Mouse (Mus musculus) stomach, postnatal 0 days (tissue): Measurements from ENCODE around the gene Samd4. TPM values are rescaled to one million over a fixed set of nuclear protein-coding genes. Genes with fewer than 3 reads are reported as not detected.

Experiments
- ATAC-seq: fragments of 200-750 bp; cut with Nextera tagmentation; 2 replicates; pipeline ENCODE4 v1.8.0; 2017; ENCODE audit not compliant: low FRiP score, low TSS enrichment
- DNase-seq: peaks from one replicate; pipeline ENCODE4 v3.0.0-alpha.2; 2016; ENCODE audit warnings: low spot score
- H3K27ac ChIP-seq: fragments of 300-500 bp; sonication (generic); replicated peaks from 2 replicates; pipeline ENCODE4 v1.5.1; 2014; ENCODE audit warnings: mild to moderate bottlenecking, control low read depth
- H3K27me3 ChIP-seq: fragments of 300-500 bp; sonication (generic); 2 replicates; pipeline ENCODE4 v1.6.1; 2014; ENCODE audit warnings: low read length; ENCODE audit not compliant: control insufficient read depth, insufficient read depth
- H3K36me3 ChIP-seq: fragments of 300-500 bp; sonication (generic); 2 replicates; pipeline ENCODE4 v1.6.1; 2014; ENCODE audit warnings: low read length, mixed read lengths; ENCODE audit not compliant: control insufficient read depth, insufficient read depth
- H3K4me1 ChIP-seq: fragments of 300-500 bp; sonication (generic); replicated peaks from 2 replicates; pipeline ENCODE4 v1.6.1; 2014; ENCODE audit warnings: antibody characterized with exemption; ENCODE audit not compliant: control insufficient read depth, insufficient read depth
- H3K4me2 ChIP-seq: fragments of 300-500 bp; sonication (generic); replicated peaks from 2 replicates; pipeline ENCODE4 v1.6.1; 2014; ENCODE audit warnings: low read depth, mild to moderate bottlenecking, control low read depth, moderate library complexity
- H3K4me3 ChIP-seq: fragments of 300-500 bp; sonication (generic); 2 replicates; pipeline ENCODE4 v1.5.1; 2014; ENCODE audit warnings: low read depth, low read length, control low read depth
- H3K9ac ChIP-seq: fragments of 300-500 bp; sonication (generic); 2 replicates; pipeline ENCODE4 v1.6.1; 2014; ENCODE audit warnings: mild to moderate bottlenecking, low read length, control low read depth, mixed read lengths
- H3K9me3 ChIP-seq: fragments of 300-500 bp; sonication (generic); 2 replicates; pipeline ENCODE4 v1.6.1; 2016; ENCODE audit warnings: low read length; ENCODE audit not compliant: control insufficient read depth
- CTCF ChIP-seq: IDR thresholded peaks from 2 replicates; pipeline ENCODE4 v1.5.1; 2016; ENCODE audit warnings: antibody characterized with exemption, low read depth, mild to moderate bottlenecking, moderate library complexity
- EP300 ChIP-seq: optimal IDR thresholded peaks from 2 replicates; pipeline ENCODE3; 2016; ENCODE audit warnings: antibody characterized with exemption
- WGBS: fragments of 180-500 bp; shearing (Covaris S2); extraction: QIAGEN DNeasy Blood & Tissue Kit; methylation state at CpG from one replicate; pipeline ENCODE4 v1.1.7; 2014; 5-methylcytosine and 5-hydroxymethylcytosine counted together
- polyA plus RNA-seq: library from polyadenylated mRNA; unstranded; fragments of >200 nt; fragmentation: Nextera tagmentation; extraction: Ambion mirVana; gene quantifications from 2 replicates; pipeline ENCODE4 v1.2.1, GENCODE M21; 2015

Samd4 gene
- polyA plus RNA-seq, 1 experiment from 2014 or later, result 4.1 TPM

DNA sequence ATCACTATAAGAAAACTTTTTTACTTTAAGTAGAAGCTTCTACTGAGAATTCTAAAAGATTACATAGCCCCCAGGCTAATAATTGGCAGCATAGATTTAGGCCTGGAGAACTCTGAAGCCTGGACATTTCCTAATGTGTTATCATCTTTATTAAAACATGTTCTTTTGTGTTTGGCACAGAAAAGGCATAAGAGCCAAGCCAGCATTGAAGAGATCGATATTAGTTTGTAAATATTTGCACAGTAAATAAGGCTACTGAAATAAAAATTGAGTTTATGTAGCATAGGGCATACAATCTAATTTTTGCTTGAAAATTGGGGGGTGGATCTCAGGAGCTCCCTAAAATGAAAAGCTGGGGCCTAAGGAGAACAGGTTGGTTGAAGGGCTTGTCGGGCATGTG lies 77.2 kb downstream of the Samd4 start:
- H3K4me3 ChIP-seq, result no peak overlapping the region
- WGBS, result 62% methylated on average over 2 of the region's 2 CpGs
- TF ChIP-seq EP300 (no peak), CTCF (no peak)

DNA sequence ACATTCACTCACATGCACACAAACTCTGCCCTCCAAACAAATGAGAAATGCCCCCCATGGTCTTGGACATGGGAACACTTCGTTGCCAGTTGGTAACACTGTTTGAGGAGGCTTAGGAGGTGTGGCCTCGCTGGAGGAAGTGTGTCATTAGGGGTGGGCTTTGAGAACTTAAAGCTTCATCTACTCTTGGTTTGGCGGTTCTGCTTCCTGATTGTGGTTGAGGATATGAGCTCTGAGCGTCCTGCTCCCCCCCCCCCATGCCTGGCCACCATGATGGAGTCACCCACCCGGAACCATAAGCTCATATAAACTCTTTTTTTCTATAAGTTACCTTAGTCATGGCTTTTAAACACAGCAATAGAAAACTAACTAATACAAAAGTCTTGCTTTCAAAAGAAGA lies 80.2 kb downstream of the Samd4 start:
- Histone ChIP-seq H3K4me1 (no peaks in the 10 kb centered on the region), H3K9ac (no peak overlapping the region), H3K9me3 (no peaks in the 10 kb centered on the region), H3K36me3 (no peaks in the 10 kb centered on the region), H3K4me2 (no peak overlapping the region), H3K27me3 (no peaks in the 10 kb centered on the region), H3K4me3 (no peak overlapping the region), H3K27ac (no peak overlapping the region)
- no peak for DNase-seq
- no peak for ATAC-seq
- WGBS, result 83% methylated on average over 5 of the region's 5 CpGs
- no peak for TF ChIP-seq EP300
- no peak for TF ChIP-seq CTCF

More for the DNA sequence above, 77.2 kb downstream of the Samd4 start:
- 0 out of 2 replicates have a peak, but pooled peaks cover 2% of the 10 kb centered on the region for H3K4me1 ChIP-seq
- no peak overlapping the region for H3K27ac ChIP-seq
- no peak overlapping the region for H3K4me2 ChIP-seq
- H3K36me3 ChIP-seq, result no peaks in the 10 kb centered on the region
- H3K27me3 ChIP-seq, result no peaks in the 10 kb centered on the region
- H3K9me3 ChIP-seq, result no peaks in the 10 kb centered on the region
- DNase-seq (no peak), ATAC-seq (no peak)
- no peak overlapping the region for H3K9ac ChIP-seq

DNA sequence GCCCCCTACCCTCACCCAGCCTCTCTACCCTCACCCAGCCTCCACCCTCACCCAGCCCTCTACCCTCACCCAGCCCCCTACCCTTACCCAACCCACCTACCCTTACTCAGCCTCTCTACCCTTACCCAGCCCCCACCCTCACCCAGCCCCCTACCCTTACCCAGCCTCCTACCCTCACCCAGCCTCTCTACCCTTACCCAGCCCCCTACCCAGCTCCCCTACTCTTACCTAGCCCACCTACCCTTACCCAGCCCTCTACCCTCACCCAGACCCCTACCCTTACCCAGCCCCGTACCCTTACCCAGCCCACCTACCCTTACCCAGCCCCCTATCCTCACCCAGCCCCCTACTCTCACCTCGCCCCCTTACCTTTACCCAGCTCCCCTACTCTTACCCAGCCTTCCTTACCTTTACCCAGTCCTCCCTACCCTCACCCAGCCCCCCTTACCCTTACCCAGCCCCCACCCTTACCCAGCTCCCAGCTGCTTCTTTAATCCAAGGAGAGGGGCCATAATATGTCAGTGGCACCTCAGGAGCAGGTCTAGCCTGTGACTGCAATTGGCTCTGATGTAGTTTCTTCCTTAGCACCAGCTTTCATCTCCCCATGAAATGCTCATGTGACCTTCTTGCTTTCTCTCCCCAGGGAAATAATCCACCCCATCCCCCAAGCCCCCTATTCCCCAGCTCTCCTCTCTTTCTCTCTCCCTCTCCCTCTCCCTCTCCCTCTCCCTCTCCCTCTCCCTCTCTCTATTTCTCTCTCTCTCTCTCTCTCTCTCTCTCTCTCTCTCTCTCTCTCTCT lies 81.6 kb downstream of the Samd4 start:
- DNase-seq, result no peak
- 94% methylated on average over 2 of the region's 2 CpGs for WGBS
- no peaks in the 10 kb centered on the region for H3K4me1 ChIP-seq
- no peak overlapping the region for H3K4me3 ChIP-seq
- H3K9ac ChIP-seq, result no peak overlapping the region
- H3K27ac ChIP-seq, result no peak overlapping the region
- TF ChIP-seq CTCF, result no peak
- TF ChIP-seq EP300, result no peak
- no peaks in the 10 kb centered on the region for H3K9me3 ChIP-seq
- H3K4me2 ChIP-seq, result no peak overlapping the region
- ATAC-seq, result no peak
- H3K27me3 ChIP-seq, result no peaks in the 10 kb centered on the region
- no peaks in the 10 kb centered on the region for H3K36me3 ChIP-seq

DNA sequence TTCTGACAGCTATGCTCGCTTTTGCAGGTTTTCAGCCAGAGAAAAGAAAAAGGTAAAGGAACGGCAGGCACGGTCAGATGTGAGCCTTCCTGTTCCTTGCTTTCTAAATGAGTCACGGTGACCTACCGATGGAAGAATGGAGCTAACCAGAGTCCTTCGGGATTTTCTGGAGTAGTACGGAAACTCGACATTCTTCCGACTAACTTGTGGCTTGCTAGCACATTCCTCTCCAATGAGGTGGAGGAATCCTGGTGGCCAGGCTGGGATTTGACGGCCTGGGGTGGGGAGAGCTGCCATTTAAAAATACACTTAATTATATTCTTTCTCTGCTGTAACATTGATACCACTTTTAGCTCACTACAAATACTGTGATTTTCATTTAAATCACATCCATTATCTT lies 83.6 kb downstream of the Samd4 start:
- ATAC-seq (peak; percentile 35; the same call in 1 of the 2 replicates), DNase-seq (no peak)
- Histone ChIP-seq H3K4me1 (no peaks in the 10 kb centered on the region), H3K27ac (0 out of 2 replicates have a peak overlapping the region, but pooled peaks have one; percentile 49), H3K36me3 (no peaks in the 10 kb centered on the region), H3K27me3 (no peaks in the 10 kb centered on the region), H3K4me2 (peak overlapping the region; percentile 20; the same call in 1 of the 2 replicates), H3K4me3 (no peak overlapping the region), H3K9me3 (no peaks in the 10 kb centered on the region), H3K9ac (no peak overlapping the region)
- peak; percentile 26; the same call in 1 of the 2 replicates for TF ChIP-seq CTCF
- no peak for TF ChIP-seq EP300
- WGBS, result 46% methylated on average over 10 of the region's 10 CpGs

DNA sequence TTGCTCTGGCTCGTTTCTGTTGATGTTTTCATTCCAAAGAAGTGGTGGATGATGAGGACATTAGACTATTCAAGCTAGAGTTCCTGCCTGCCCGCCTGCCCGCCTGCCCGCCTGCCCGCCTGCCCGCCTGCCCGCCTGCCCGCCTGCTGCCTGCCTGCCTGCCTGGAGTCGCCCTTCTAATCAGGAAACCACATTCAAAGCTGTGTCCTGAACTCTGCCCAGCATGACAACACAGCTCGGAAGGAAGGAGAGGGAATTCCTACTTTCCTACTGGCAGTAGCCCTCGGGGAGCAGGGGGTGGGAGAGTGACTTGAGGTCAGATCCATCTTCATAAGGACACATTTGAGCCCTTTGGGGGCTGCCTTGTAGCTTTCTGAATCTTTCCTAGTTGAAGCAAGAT lies 85.4 kb downstream of the Samd4 start:
- 64% methylated on average over 11 of the region's 11 CpGs for WGBS
- Histone ChIP-seq H3K4me1 (no peaks in the 10 kb centered on the region), H3K4me3 (no peak overlapping the region), H3K9ac (no peak overlapping the region), H3K27me3 (no peaks in the 10 kb centered on the region), H3K9me3 (no peaks in the 10 kb centered on the region), H3K36me3 (no peaks in the 10 kb centered on the region), H3K4me2 (no peak overlapping the region), H3K27ac (no peak overlapping the region)
- no peak for DNase-seq
- ATAC-seq, result no peak
- TF ChIP-seq CTCF, result no peak
- TF ChIP-seq EP300, result no peak

DNA sequence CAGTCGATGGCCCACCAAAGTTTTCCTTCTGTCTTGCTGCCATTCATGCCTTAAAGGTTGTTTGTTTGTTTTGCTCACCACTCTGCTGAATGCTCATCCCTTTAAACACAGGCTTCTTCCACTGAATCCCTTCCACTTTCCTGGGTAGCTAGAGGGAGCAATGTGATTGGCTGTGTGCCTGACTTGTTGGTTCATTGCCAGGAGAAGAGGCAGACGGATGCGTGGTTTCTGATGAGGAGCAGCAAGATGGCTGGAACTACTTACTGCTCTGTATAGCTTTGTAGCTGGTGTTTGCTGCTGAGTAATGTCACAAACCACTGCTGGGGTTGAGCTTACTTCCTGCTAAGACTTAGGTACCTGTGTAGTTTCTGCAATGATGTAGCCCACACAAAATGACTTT lies 88.0 kb downstream of the Samd4 start:
- no peaks in the 10 kb centered on the region for H3K27me3 ChIP-seq

More for the DNA sequence above, 88.0 kb downstream of the Samd4 start:
- H3K27ac ChIP-seq, result no peak overlapping the region
- ATAC-seq, result no peak
- H3K4me1 ChIP-seq, result no peaks in the 10 kb centered on the region
- TF ChIP-seq CTCF, result no peak
- TF ChIP-seq EP300, result no peak
- no peaks in the 10 kb centered on the region for H3K36me3 ChIP-seq
- H3K4me2 ChIP-seq, result no peak overlapping the region
- H3K9me3 ChIP-seq, result no peaks in the 10 kb centered on the region
- no peak overlapping the region for H3K4me3 ChIP-seq
- no peak for DNase-seq
- no peak overlapping the region for H3K9ac ChIP-seq
- WGBS, result 51% methylated on average over 3 of the region's 3 CpGs
